Mouse (Mus musculus): ENCODE results near the gene Slc25a33.

GRCm38 (mm10) chr4:149733748-149734147 lies 40.3 kb downstream of the Slc25a33 start:
- TF ChIP-seq CTCF (IDR thresholded peaks at IDR 0.05; ENCODE audit: low read depth) (no peak), EP300 (IDR thresholded peaks at IDR 0.05; ENCODE audit: low read depth) (no peak)
